In the genomic region with DNA sequence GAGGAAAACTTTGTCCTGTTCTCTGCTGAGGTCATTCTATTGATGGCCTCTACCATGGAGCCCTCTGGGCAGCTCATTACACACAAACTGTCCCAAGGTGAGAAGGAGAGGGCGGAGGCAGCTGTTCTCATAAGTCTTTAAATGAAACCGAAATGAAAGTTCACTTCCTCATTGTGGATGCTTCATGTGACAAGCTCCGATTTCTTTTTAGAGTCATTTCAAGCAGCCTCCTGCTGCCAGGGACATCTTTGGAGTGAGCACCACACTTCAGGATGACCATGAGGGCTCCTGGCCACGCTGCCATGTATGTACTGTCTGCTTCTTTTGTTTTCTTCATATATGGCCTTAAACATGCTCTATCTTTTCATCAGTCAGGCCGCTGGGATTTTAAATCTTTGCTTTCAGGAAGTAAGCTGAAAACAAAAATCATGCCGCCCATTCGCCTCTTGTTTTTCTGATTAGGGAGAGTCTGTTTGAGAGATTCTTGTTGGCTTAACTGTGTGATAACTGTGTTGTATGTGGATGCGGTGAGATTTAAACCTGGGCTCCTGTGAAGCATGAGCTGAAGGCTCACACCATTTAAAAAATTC, we compare ENCODE assay signal across 8 mouse cellular contexts. TPM values are rescaled to one million over a fixed set of nuclear protein-coding genes. Genes with fewer than 3 reads are reported as not detected.
DNase-seq lines count a peak whose midpoint lies in the region; ATAC-seq and TF ChIP-seq lines count a peak whose summit lies in the region.

TSS of gene Ctss (plus strand) at position 165 of the 590 bp plus-strand sequence.

- no peaks in the 10 kb centered on the region for H3K9me3 ChIP-seq in heart, embryonic 16.5 days (replicated peaks; ENCODE audit: control insufficient read depth, low read length)
- H3K9me3 ChIP-seq in midbrain, postnatal 0 days (ENCODE audit: low read length) = no peaks in the 10 kb centered on the region

- no peak for ATAC-seq in heart, embryonic 16.5 days (replicated peaks; ENCODE audit: extremely low read depth, insufficient read depth, low FRiP score)
- no peak for ATAC-seq in midbrain, postnatal 0 days (ENCODE audit: low FRiP score)

- H3K4me1 ChIP-seq in heart, embryonic 16.5 days (ENCODE audit: control insufficient read depth, insufficient read depth, low read length) = peaks cover 4% of the 10 kb centered on the region
- no peaks in the 10 kb centered on the region for H3K4me1 ChIP-seq in brown adipose tissue, adult 24 weeks (ENCODE audit: control insufficient read depth, insufficient read depth, insufficient read length, low read length)
- no peaks in the 10 kb centered on the region for H3K4me1 ChIP-seq in midbrain, postnatal 0 days (ENCODE audit: insufficient read depth, low read length)

- intact Hi-C loops in heart, postnatal 10 days (cut with DNase I) = no loop called here

- H3K4me3 ChIP-seq in heart, embryonic 16.5 days (ENCODE audit: low read length) = no peak within 1 kb of the TSS
- peak within 1 kb of the TSS; percentile 32 for H3K4me3 ChIP-seq in brown adipose tissue, adult 24 weeks (ENCODE audit: insufficient read depth, low read depth, low read length)
- H3K4me3 ChIP-seq in midbrain, postnatal 0 days (ENCODE audit: low read depth, low read length) = no peak within 1 kb of the TSS

- no peak within 1 kb of the TSS for H3K27ac ChIP-seq in heart, embryonic 16.5 days (ENCODE audit: low read length)
- peak within 1 kb of the TSS; percentile 34 for H3K27ac ChIP-seq in brown adipose tissue, adult 24 weeks (replicated peaks; ENCODE audit: low read depth, low read length)
- no peak within 1 kb of the TSS for H3K27ac ChIP-seq in midbrain, postnatal 0 days (ENCODE audit: low read depth, low read length)

- no peaks in the 10 kb centered on the region for H3K36me3 ChIP-seq in heart, embryonic 16.5 days (ENCODE audit: control insufficient read depth, insufficient read depth)
- no peaks in the 10 kb centered on the region for H3K36me3 ChIP-seq in midbrain, postnatal 0 days (ENCODE audit: insufficient read depth, low read length)

- H3K27me3 ChIP-seq in heart, embryonic 16.5 days (ENCODE audit: control insufficient read depth, insufficient read depth, low read length) = no peaks in the 10 kb centered on the region
- H3K27me3 ChIP-seq in midbrain, postnatal 0 days (ENCODE audit: insufficient read depth, low read length) = no peaks in the 10 kb centered on the region

- no peak for TF ChIP-seq CTCF in midbrain, postnatal 0 days (IDR thresholded peaks at IDR 0.05)

- WGBS in heart, embryonic 16.5 days = 81% methylated on average over 8 of the region's 8 CpGs
- 89% methylated on average over 8 of the region's 8 CpGs for WGBS in midbrain, postnatal 0 days

- no peak for DNase-seq in heart, postnatal 10 days
- peak; percentile 67 for DNase-seq in CD4-positive, CD25-positive, alpha-beta regulatory T cell, adult 2 months (ENCODE audit: low read depth, low spot score)
- DNase-seq in layer of hippocampus, postnatal 14 days (ENCODE audit: low spot score in 2 of 2) = no peak
- no peak for DNase-seq in midbrain, postnatal 0 days (ENCODE audit: low spot score)
- no peak for DNase-seq in right cerebral cortex, adult 18-20 months
- DNase-seq in Muller cell, postnatal 12 days (ENCODE audit: inconsistent ontology term) = no peak

- no peak within 1 kb of the TSS for H3K4me2 ChIP-seq in heart, embryonic 16.5 days (ENCODE audit: low read depth, low read length)
- H3K4me2 ChIP-seq in midbrain, postnatal 0 days (ENCODE audit: low read depth, low read length, poor library complexity, severe bottlenecking) = no peak within 1 kb of the TSS

- H3K9ac ChIP-seq in heart, embryonic 16.5 days (ENCODE audit: low read length) = no peak within 1 kb of the TSS
- no peak within 1 kb of the TSS for H3K9ac ChIP-seq in midbrain, postnatal 0 days (replicated peaks; ENCODE audit: low read length, poor library complexity, severe bottlenecking)

RNA-seq across cellular contexts. Expression of gene Ctss, which starts in this region (rescaled TPM):
- 18.8 and 22.8 TPM in 2 replicates for polyA plus RNA-seq in heart, embryonic 16.5 days (2015; fragmentation: Nextera tagmentation; extraction: Ambion mirVana)
- 1 to 10 TPM; 8.1 to 9.0 TPM for total RNA-seq in heart, postnatal 10 days (2021)
- 21.0 and 22.4 TPM in 2 replicates for polyA plus RNA-seq in brown adipose tissue, adult 24 weeks (2012; ENCODE audit: insufficient read depth, insufficient read length, missing spikeins)
- total RNA-seq in layer of hippocampus, postnatal 14 days (2021) = 10 to 100 TPM; 32.3 to 35.9 TPM
- total RNA-seq in midbrain, postnatal 0 days (2014; rRNA removed) = 18.8 and 19.2 TPM in 2 replicates
- polyA plus RNA-seq in midbrain, postnatal 0 days (2015; fragmentation: Nextera tagmentation; extraction: Ambion mirVana) = 19.6 and 20.0 TPM in 2 replicates
